Mouse (Mus musculus) heart, adult 8-10 months (tissue): Measurements from ENCODE around the gene Tbc1d1. TPM values are rescaled to one million over a fixed set of nuclear protein-coding genes. Genes with fewer than 3 reads are reported as not detected.

ENCODE experiments used
- DNase-seq: peaks from one replicate; pipeline ENCODE4 v3.0.0; 2022; ENCODE audit warnings: low spot score
- total RNA-seq, 4 experiments: library from RNA; stranded (reverse); gene quantifications; 2 replicates each; pipeline ENCODE4 v1.2.4; 2022

Gene Tbc1d1
- total RNA-seq, 4 experiments from 2014 or later: 11.1 to 15.7 (median 13.5) TPM

DNA sequence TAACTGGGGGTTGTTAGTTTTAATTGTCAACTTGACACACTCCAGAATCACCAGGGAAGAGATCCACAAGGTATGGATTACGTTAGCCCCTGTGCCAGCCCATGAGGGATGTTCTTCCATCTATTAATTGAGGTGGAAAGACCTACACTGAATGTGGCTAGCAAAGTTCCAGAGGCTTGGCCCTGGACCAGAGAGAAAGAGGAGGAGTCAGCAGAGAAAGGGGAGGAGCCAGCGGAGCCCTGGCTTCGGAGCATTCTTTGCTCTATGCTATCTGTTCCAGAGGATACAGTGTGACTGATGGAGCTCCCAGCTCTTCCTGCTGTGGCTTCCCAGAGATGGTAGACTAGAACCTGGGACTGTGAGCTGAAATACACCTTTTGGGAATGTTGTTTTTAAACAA is 50.3 kb downstream of the Tbc1d1 start:
- no peak for DNase-seq

DNA sequence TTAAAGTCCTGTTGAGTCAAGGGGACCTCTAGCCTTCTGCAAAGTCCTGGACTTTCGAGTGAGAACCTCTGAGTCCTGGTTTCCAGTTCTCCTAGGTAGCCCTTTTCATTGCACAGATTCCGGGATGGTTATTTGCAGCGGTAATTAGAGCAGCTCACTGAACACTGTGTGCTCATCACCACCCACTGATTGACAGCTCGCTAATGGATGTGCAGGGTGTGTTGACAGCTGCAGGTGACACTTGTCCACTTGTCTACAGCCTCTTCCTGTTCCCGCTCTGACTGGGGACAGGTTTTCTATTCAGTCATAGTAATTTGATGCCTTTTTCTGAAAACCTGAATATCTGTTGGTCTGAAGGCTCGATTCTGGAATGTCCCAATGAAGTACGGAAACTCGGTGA is 50.8 kb downstream of the Tbc1d1 start:
- no peak for DNase-seq

DNA sequence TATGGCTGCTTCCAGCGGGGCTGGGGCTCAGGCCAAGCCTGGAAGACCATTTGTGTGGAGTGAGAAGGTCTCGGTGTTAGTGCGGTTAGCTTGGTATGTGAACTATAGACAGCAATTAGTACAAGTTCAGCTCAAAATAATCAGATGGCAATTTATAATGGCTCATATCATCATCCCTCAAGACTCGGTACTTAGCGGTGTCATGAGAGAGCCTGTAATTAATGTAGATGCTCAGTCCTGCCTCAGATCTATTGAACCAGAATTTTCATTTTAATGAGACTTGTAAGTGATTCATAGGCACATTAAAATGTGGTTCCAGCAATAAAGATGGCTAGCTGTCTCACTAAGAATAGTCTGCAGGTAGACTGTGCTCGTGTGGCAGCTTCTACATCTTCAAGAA is 51.7 kb downstream of the Tbc1d1 start:
- DNase-seq: no peak

DNA sequence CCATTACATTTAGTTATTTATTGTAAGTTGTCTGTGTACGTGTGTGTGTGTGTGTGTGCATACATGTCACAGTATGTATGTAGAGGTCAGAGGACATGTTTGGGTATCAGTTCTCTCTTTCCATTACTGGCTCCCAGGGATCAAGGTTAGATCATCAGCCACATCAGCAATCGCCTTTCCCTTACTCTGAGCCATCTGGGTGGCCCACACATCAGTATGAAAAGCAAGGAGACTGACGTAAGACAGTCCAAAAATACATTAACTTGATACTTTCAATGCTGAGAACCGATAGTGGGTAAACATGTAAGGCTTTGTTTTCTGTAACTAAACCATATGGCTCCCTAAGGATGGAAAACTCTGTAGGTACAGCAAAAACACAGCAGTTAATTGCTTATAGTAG is 54.7 kb downstream of the Tbc1d1 start:
- DNase-seq: no peak

DNA sequence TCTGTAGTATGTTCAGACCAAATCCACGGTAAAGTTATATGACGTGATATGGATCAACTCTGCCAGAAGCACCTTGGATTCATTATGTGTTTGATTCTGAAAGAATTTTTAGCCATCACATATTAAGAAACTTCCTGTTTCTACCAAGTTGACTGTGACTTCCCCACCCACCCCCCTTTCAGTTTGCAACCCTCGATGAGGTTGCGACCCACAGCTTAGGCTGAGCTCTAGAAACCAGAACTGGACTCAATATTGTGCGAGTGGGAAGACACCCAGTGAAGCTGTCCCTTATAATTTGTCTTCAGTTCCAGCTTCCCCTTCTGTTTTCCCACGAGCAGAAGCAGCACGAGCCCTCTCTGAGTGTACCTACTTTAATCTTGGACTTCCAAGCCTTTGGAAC is 55.2 kb downstream of the Tbc1d1 start:
- no peak for DNase-seq

DNA sequence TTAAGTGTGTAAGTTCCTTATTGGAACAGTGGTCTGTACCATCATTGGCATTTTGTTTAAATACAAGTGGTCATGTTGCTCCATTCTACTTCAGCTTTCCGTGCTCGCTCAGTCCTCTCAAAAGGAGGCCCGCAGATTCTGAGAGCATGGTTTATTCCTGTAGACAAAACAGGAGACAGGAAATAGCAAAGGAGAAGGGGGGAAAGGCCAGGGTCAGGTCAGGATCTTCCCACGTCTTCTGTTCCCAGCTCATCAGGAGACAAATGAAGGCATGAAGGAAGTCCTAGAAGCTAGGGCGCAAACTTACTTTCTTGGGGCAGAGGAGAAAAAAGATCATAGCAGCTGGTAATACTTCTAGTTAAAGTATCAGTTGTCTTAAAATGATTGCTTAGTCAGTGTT is 56.1 kb downstream of the Tbc1d1 start:
- DNase-seq: peak; percentile 33

DNA sequence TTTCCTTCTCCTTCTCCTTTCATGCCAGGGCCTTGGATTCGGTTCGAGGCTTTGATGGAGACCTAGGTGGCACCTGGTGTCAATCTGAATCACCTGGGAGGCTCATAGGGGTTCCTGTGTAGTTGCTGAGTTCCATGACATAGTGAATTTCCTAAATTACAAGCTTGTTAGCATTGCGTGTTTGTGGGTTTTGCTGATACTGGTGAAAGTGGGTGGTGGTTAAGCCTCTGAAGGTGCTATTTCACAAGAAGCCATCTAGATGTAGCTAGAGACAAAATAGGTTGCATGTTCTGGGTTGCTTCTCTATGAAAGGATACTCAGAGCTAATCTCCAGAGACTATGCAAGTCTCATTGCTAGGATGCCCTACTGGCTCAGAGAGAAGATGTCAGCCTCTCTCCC is 56.5 kb downstream of the Tbc1d1 start:
- DNase-seq: no peak

DNA sequence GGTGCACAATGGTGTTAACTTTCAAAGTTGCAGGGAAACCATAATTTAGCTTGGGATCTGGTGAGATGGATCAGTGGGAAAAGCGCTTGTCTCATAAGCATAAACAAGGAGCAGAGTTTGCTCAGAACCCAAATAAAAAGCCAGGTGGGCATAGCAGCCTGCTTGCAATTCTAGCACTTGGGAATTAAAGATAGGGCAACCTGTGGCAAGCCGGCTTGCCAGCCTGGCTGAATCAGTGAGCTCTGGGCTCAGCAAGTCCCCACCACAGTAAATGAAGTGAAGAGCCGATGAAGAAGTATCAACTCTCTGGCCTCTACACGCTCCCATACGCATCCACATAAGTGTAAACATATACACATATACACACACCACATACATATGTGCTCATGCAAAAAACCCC is 59.7 kb downstream of the Tbc1d1 start:
- no peak for DNase-seq

DNA sequence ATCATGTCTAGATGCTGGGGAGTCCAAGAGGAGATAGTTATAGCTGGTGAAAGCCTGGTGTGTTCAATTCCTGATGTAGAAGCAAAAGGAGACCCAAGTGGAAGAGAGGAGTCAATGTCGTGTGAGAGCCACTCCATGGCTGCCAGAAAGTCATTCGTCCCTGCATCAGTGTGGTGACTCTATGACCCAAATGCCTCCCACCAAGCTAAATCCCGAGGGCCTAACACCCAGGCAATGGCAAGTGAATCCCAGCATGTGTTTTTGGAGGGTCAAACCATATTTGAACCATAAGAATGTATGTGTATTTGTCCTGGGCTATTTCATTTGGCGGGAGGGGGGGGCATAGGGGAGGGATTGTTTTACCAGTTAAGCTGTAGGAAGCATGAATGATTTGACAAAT is 60.2 kb downstream of the Tbc1d1 start:
- DNase-seq: no peak

DNA sequence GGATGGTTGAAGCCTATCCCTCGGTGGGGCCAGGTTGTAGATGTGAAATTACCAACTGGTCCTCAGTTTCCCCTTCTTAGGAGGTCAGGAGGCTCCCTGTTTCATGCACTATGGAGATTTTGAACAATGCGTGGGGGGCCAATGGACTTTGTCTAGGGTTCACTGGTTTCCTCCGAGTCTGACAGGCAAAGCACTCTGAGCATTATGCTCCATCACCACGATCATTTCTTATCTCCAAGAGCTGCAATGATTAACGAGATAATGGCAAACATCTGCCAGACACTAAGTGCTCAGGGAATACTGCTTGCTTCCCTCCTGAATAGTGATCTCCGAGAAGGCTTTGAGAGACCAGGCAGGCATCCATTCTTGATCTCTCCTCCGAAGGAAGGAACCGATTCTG is 61.2 kb downstream of the Tbc1d1 start:
- no peak for DNase-seq

DNA sequence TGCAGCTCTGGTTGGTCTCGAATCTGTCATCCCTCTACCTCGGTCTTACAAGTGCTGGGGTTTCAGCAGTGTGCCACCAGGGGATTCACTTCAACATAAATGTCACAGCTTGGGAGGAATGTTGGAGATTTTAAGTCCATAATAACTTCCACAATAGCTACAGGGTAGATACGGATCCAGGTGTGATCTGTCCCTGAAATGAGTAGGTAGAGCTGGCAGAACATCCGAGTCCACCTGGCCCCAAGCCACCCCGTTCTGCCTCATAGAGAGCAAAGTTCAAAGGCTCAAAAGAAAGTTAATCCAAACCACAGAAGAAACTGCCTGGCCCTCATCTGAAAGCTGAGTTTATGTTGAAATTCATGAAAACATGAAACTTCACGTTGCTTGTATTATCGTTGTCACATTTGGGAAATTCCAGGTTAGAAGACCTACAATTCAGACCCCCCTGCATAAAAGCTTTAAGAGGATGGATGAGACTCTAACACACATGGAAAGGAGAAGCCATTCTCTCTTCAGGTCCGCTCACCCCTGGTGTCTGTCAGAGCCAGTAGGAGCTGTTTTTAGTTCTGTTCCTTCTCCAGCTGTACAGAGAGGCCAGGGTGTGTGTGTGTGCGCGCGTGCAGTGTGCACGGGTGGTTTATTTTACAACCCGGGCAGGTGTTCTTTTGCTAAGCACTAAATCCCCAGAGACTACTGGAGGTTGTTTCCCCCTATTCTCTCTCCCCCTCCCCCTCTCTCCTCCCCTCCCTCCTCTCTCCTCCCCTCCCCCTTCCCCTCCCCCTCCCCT is 61.9 kb downstream of the Tbc1d1 start:
- DNase-seq: no peak

DNA sequence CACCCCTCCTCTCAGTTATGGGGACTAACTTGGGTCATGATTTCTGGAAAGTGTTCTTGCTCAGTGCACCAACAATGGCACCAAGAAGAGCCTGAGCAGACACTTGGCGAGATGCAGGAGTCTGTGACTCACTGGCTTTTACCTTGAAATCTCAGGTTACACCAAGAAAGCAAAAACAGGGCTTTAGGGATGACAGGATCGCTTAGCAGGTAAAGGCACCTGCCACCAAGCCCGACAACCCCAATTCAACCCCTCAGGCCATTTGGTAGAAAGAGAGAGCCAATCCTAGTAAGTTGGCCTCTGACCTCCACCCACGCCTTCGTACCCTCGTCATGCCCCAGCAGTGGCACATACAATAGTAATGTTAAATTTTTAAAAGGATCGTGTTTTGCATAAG is 62.5 kb downstream of the Tbc1d1 start:
- no peak for DNase-seq

DNA sequence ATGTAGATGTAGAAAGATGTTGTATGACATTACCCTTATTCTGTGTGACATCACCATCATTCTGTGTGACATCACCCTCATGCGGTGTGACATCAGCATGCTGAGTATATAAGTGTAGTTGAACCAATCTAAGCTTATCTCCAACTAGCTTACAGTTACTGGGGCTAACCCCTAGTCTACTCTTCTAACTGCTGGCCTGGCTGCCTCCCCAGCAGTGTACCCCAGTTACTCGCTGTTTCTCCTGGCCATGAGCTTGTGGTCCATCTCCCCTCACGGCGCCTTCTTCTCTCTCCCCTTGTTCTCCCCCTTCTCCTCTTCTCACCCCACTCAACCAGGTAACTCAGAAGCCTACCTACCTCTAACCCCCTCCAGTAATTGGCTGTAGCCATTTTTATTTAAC is 64.7 kb downstream of the Tbc1d1 start:
- no peak for DNase-seq

DNA sequence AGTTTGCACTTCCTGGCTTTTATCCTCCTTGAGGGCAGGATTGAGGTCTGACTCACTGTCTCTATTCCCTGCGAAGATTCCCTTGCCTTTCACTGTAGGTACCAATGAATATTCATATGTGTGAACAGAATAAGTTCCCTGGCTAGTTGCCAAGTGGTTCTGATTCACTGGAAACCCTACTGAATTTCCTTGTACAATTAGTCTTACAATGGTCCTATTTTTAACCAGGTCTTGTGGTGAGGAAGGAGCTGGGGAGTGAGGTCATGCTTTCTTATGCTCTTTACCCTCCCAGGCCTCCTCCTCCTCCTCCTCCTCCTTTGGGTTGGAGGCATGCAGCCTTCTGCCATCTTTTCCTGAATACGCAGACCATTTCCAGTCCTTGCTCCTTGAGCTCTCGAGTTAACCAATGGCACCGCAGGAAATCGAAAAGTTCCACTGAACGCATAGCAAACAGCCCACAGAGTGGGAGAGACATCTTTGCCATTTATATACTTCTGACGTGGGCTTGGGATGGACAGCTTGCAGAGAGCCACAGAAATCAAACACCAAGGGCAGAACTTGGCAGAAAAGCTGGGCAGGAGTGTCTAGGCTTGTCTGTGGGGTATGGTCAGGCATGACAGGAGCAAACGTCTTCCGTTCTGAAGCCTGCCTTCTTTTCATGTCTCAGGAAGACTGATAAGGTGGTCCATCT is 68.8 kb downstream of the Tbc1d1 start:
- DNase-seq: no peak

DNA sequence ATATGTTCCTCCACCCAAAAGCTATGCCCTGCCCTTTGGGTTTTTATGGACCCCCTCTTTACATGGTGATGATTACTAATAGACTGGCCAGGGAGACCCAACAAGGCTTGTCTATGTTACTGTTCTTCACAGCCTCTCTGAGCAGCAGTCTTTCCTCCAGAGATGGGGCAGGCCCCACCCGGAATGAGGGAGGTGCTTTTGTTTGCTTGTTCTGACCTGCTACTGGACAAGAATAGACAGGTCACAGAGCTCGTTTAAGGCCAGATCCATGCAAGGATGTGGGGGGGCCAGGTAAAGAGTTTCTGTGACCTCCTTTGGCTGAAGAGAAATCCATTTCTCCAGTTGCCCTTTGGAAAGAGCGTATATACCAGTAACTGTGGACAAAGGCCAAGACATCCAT is 72.1 kb downstream of the Tbc1d1 start:
- DNase-seq: no peak

DNA sequence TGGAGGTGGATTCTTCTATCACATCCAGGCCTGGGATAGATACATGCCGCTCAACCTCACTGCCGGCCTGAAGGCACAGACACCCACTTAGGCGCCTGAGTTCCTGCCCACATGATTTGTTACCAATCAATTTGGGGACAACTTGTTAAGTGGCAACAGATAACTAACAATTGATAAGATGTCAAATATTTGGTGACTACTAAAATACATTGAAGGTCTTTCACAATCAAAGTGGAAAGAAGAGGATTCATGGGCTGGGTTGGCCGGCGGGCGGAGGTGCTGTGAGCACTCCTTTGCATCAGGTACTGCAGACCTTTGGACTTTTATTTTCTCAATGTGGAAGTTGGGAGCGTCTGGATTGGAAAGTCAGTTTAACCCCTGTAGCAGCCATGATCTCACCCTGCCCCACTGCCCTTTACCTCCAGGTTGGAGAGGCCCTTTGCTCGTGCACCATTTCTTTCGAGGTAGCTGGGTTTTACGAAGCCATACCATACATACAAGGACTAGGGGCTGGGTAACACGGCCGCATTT is 73.3 kb downstream of the Tbc1d1 start:
- DNase-seq: no peak

DNA sequence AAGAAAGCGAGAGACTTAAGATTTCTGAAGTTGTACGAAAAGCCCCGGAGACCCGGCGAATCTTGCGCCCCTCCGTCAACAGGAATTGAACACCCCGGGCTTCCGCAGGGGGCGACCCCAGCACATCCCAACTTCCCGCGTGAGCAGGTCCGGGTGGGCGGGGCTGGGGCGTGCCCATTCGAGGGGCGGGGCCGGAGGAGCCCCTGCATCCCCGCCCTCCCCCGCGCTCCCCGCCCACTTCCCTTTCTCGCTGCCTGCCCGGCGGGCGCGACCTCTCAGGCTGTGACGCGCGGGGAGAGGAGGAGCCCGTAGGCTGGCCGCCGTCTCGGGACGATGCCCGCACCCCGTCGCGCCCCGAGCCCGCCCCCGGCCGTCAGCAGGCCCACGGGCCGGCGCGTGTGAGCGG is 74.0 kb downstream of the Tbc1d1 start:
- peak; percentile 82 for DNase-seq

DNA sequence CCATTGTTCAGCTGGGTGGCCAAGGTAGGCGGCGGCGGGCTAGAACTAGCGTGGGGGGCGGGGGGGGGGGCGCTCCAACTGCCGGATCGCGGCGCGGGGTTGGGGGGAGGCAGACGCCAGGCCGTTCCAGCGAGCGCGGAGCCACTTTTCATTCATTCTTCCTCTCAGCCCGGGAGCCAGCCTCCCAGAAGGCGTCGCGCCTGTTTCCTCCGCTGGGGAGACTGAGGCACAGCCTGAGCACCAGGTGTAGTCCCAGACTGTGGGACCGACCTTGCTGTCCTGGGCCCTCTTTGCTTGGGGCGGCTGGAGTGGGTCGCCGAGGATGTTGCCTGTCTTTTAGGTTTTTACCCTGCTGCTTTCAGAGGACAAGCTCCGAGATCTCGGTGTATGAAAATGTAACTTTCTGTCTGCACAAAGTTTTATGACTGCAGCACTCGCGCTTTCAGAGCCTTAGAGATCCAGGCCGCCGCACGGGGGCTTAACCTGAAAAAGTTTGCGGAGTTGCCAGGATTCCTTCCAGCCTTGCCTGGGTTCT is 74.5 kb downstream of the Tbc1d1 start:
- no peak for DNase-seq

DNA sequence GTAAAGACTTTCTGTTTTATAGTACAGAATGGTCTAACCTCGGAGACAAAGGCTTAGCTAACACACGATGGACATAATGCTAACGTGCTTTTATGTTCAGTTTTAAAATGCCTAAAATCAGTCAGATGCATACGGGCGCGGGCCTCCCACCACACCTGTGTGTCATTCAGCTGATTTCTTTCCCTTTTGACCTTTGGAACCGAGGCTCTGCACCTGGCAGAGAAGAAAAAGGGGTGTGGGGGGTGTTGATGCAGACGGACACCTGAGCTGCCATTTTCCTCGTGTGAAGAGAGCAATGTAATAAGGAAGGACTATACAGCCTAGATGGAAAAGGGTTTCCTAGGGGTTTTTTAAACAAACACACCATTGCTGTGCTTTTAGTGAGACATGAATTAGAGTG is 76.8 kb downstream of the Tbc1d1 start:
- DNase-seq: no peak

DNA sequence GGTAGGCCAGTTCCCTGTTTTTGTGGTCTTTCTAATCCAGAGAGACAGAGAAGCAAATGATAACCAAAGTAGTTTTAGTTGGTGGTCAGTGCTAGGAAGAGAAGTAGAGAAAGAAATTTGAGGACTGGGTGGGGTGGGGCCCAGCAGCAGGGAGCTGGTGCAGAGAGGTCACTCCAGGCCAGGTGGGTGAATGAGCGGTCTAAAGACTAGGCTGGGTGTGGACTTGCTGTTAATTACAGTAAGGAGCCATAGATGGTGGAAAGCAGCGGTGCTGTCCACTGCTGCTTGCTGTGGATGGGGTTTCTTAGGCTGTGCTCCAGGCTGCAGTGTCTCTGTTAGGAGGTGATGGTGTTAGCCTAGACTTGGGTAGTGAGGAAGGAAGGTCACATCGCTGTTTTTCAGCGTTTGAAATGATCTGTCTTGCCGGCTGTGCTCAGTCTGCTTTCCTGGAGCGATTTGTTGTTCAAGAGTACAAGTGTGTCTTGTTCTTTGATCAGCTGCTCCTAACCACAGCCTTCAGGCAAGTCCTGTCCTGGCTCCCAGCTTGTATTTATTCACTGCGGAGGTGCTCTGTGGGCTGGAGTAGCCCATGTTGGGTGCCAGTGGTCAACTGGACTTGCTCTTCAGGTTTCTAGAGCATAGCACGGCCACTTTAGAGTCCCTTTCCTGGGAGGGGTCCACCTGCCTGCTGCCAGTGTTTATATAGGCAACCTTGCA is 78.3 kb downstream of the Tbc1d1 start:
- no peak for DNase-seq

DNA sequence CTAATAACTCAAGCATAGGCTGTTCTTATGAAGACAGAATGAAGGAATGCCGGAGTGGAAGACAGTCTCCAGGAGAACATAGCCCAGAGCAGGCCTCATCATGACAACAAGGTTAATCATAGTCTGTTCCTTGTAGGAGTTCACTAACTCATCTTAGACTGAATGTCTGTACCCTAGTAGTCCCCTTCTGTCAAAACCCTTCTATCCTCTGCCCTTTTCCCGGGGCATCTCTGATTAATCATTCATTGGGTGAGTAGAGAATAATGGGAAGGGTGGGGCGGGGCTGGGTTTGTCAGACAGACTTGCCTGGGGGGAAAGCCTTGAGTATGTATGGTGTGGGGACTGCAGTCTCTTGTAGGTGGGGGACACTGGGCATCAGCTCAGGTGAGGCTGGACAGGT is 79.1 kb downstream of the Tbc1d1 start:
- DNase-seq: no peak

DNA sequence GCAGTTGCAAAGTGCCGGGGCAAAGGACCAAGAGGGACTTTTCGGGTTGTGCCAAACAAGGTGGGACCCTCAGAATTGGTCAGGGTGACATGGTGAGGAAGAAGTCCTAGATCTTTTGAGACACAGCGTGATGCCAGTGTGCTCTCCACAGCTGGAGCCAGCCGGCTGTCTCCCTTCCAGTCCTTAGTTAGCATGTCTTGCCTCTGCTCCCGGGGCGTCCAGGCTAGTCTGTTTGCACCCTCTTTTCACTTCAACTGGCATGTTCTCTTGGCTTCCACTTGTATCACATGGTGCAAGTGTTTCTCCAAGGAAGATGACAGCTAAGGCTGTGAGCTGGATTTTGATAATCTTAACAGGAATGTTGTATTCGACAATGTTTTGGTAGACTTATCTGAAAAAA is 80.5 kb downstream of the Tbc1d1 start:
- DNase-seq: no peak
